Mouse (Mus musculus): Measurements from ENCODE around the gene Lhfpl4. TPM values are rescaled to one million over a fixed set of nuclear protein-coding genes. Genes with fewer than 3 reads are reported as not detected.

The Lhfpl4 gene
- polyA plus RNA-seq, 1 experiment: 1.7 TPM

GRCm38 (mm10) chr6:113175469-113175868 lies 19.7 kb downstream of the Lhfpl4 start:
- Histone ChIP-seq H3K27ac (ENCODE audit: insufficient read depth, low read length) (no peak overlapping the region), H3K4me3 (ENCODE audit: low read depth, low read length) (no peak overlapping the region), H3K4me1 (ENCODE audit: control insufficient read depth, insufficient read depth, low read length) (no peaks in the 10 kb centered on the region), H3K9me3 (replicated peaks; ENCODE audit: control insufficient read depth, insufficient read depth, low read length, poor library complexity, severe bottlenecking) (no peaks in the 10 kb centered on the region), H3K9ac (ENCODE audit: low read depth, poor library complexity, severe bottlenecking) (no peak overlapping the region), H3K27me3 (ENCODE audit: control insufficient read depth, insufficient read depth, low read length, poor library complexity, severe bottlenecking) (no peaks in the 10 kb centered on the region), H3K36me3 (ENCODE audit: control insufficient read depth, insufficient read depth, low read length, poor library complexity, severe bottlenecking) (no peaks in the 10 kb centered on the region)
- TF ChIP-seq EP300 (IDR thresholded peaks at IDR 0.05; ENCODE audit: insufficient read depth, low read depth, low read length) (no peak), CTCF (IDR thresholded peaks at IDR 0.05; ENCODE audit: low read depth, low read length) (no peak), POLR2A (IDR thresholded peaks at IDR 0.05; ENCODE audit: insufficient read depth, low read length) (no peak)

- H3K9ac ChIP-seq (ENCODE audit: low read depth, poor library complexity, severe bottlenecking): no peak overlapping the region
- H3K4me1 ChIP-seq (ENCODE audit: control insufficient read depth, insufficient read depth, low read length): no peaks in the 10 kb centered on the region
- peak; percentile 46 for TF ChIP-seq CTCF (IDR thresholded peaks at IDR 0.05; ENCODE audit: low read depth, low read length)
- no peak for TF ChIP-seq POLR2A (IDR thresholded peaks at IDR 0.05; ENCODE audit: insufficient read depth, low read length)
- no peaks in the 10 kb centered on the region for H3K36me3 ChIP-seq (ENCODE audit: control insufficient read depth, insufficient read depth, low read length, poor library complexity, severe bottlenecking)
- H3K9me3 ChIP-seq (replicated peaks; ENCODE audit: control insufficient read depth, insufficient read depth, low read length, poor library complexity, severe bottlenecking): no peaks in the 10 kb centered on the region
- no peaks in the 10 kb centered on the region for H3K27me3 ChIP-seq (ENCODE audit: control insufficient read depth, insufficient read depth, low read length, poor library complexity, severe bottlenecking)
- H3K27ac ChIP-seq (ENCODE audit: insufficient read depth, low read length): no peak overlapping the region
- H3K4me3 ChIP-seq (ENCODE audit: low read depth, low read length): no peak overlapping the region
Measured at GRCm38 (mm10) chr6:113172568-113172967, 22.6 kb downstream of the Lhfpl4 start.

GRCm38 (mm10) chr6:113172011-113172410 lies 23.2 kb downstream of the Lhfpl4 start:
- Histone ChIP-seq H3K27ac (ENCODE audit: insufficient read depth, low read length) (no peak overlapping the region), H3K9ac (ENCODE audit: low read depth, poor library complexity, severe bottlenecking) (no peak overlapping the region), H3K9me3 (replicated peaks; ENCODE audit: control insufficient read depth, insufficient read depth, low read length, poor library complexity, severe bottlenecking) (no peaks in the 10 kb centered on the region), H3K27me3 (ENCODE audit: control insufficient read depth, insufficient read depth, low read length, poor library complexity, severe bottlenecking) (no peaks in the 10 kb centered on the region), H3K4me1 (ENCODE audit: control insufficient read depth, insufficient read depth, low read length) (no peaks in the 10 kb centered on the region), H3K4me3 (ENCODE audit: low read depth, low read length) (no peak overlapping the region), H3K36me3 (ENCODE audit: control insufficient read depth, insufficient read depth, low read length, poor library complexity, severe bottlenecking) (no peaks in the 10 kb centered on the region)
- no peak for TF ChIP-seq CTCF (IDR thresholded peaks at IDR 0.05; ENCODE audit: low read depth, low read length)
- no peak for TF ChIP-seq POLR2A (IDR thresholded peaks at IDR 0.05; ENCODE audit: insufficient read depth, low read length)
- no peak for TF ChIP-seq EP300 (IDR thresholded peaks at IDR 0.05; ENCODE audit: insufficient read depth, low read depth, low read length)

- Histone ChIP-seq H3K36me3 (ENCODE audit: control insufficient read depth, insufficient read depth, low read length, poor library complexity, severe bottlenecking) (no peaks in the 10 kb centered on the region), H3K9ac (ENCODE audit: low read depth, poor library complexity, severe bottlenecking) (no peak overlapping the region), H3K27me3 (ENCODE audit: control insufficient read depth, insufficient read depth, low read length, poor library complexity, severe bottlenecking) (no peaks in the 10 kb centered on the region), H3K4me1 (ENCODE audit: control insufficient read depth, insufficient read depth, low read length) (no peaks in the 10 kb centered on the region), H3K27ac (ENCODE audit: insufficient read depth, low read length) (no peak overlapping the region), H3K4me3 (ENCODE audit: low read depth, low read length) (no peak overlapping the region), H3K9me3 (replicated peaks; ENCODE audit: control insufficient read depth, insufficient read depth, low read length, poor library complexity, severe bottlenecking) (no peaks in the 10 kb centered on the region)
- no peak for TF ChIP-seq CTCF (IDR thresholded peaks at IDR 0.05; ENCODE audit: low read depth, low read length)
- TF ChIP-seq EP300 (IDR thresholded peaks at IDR 0.05; ENCODE audit: insufficient read depth, low read depth, low read length): no peak
- TF ChIP-seq POLR2A (IDR thresholded peaks at IDR 0.05; ENCODE audit: insufficient read depth, low read length): no peak
Measured at GRCm38 (mm10) chr6:113170651-113171050, 24.5 kb downstream of the Lhfpl4 start.

GRCm38 (mm10) chr6:113169852-113170251 lies 25.3 kb downstream of the Lhfpl4 start:
- H3K9me3 ChIP-seq (replicated peaks; ENCODE audit: control insufficient read depth, insufficient read depth, low read length, poor library complexity, severe bottlenecking): no peaks in the 10 kb centered on the region
- no peaks in the 10 kb centered on the region for H3K4me1 ChIP-seq (ENCODE audit: control insufficient read depth, insufficient read depth, low read length)
- H3K9ac ChIP-seq (ENCODE audit: low read depth, poor library complexity, severe bottlenecking): no peak overlapping the region
- TF ChIP-seq POLR2A (IDR thresholded peaks at IDR 0.05; ENCODE audit: insufficient read depth, low read length) (no peak), CTCF (IDR thresholded peaks at IDR 0.05; ENCODE audit: low read depth, low read length) (no peak), EP300 (IDR thresholded peaks at IDR 0.05; ENCODE audit: insufficient read depth, low read depth, low read length) (no peak)
- H3K4me3 ChIP-seq (ENCODE audit: low read depth, low read length): no peak overlapping the region
- H3K27me3 ChIP-seq (ENCODE audit: control insufficient read depth, insufficient read depth, low read length, poor library complexity, severe bottlenecking): no peaks in the 10 kb centered on the region
- H3K36me3 ChIP-seq (ENCODE audit: control insufficient read depth, insufficient read depth, low read length, poor library complexity, severe bottlenecking): no peaks in the 10 kb centered on the region
- H3K27ac ChIP-seq (ENCODE audit: insufficient read depth, low read length): no peak overlapping the region

- Histone ChIP-seq H3K4me3 (ENCODE audit: low read depth, low read length) (no peak overlapping the region), H3K27me3 (ENCODE audit: control insufficient read depth, insufficient read depth, low read length, poor library complexity, severe bottlenecking) (no peaks in the 10 kb centered on the region), H3K36me3 (ENCODE audit: control insufficient read depth, insufficient read depth, low read length, poor library complexity, severe bottlenecking) (no peaks in the 10 kb centered on the region), H3K4me1 (ENCODE audit: control insufficient read depth, insufficient read depth, low read length) (no peaks in the 10 kb centered on the region), H3K27ac (ENCODE audit: insufficient read depth, low read length) (no peak overlapping the region), H3K9ac (ENCODE audit: low read depth, poor library complexity, severe bottlenecking) (no peak overlapping the region), H3K9me3 (replicated peaks; ENCODE audit: control insufficient read depth, insufficient read depth, low read length, poor library complexity, severe bottlenecking) (no peaks in the 10 kb centered on the region)
- TF ChIP-seq EP300 (IDR thresholded peaks at IDR 0.05; ENCODE audit: insufficient read depth, low read depth, low read length): no peak
- TF ChIP-seq POLR2A (IDR thresholded peaks at IDR 0.05; ENCODE audit: insufficient read depth, low read length): no peak
- no peak for TF ChIP-seq CTCF (IDR thresholded peaks at IDR 0.05; ENCODE audit: low read depth, low read length)
Measured at GRCm38 (mm10) chr6:113168316-113168975, 26.7 kb downstream of the Lhfpl4 start.
